Mouse (Mus musculus): ENCODE data around the gene Cyp1a1. TPM values are rescaled to one million over a fixed set of nuclear protein-coding genes. Genes with fewer than 3 reads are reported as not detected.
A peak's percentile ranks its signal among the peaks of the same experiment; 100 is the strongest.

The Cyp1a1 gene
- polyA plus RNA-seq, 1 experiment = 4.5 TPM

GRCm38 (mm10) chr9:57667817-57668216 is 19.9 kb upstream of the Cyp1a1 start:
- no peak overlapping the region for H3K4me3 ChIP-seq (ENCODE audit: insufficient read depth, low read depth, low read length)
- H3K4me1 ChIP-seq (ENCODE audit: control insufficient read depth, insufficient read depth, insufficient read length, low read length) = peaks cover 10% of the 10 kb centered on the region
- peak overlapping the region; percentile 73 for H3K27ac ChIP-seq (replicated peaks; ENCODE audit: low read depth, low read length)

- Histone ChIP-seq H3K4me1 (ENCODE audit: control insufficient read depth, insufficient read depth, insufficient read length, low read length) (peaks cover 13% of the 10 kb centered on the region), H3K27ac (replicated peaks; ENCODE audit: low read depth, low read length) (peak overlapping the region; percentile 11; the same call in 1 of the 2 replicates), H3K4me3 (ENCODE audit: insufficient read depth, low read depth, low read length) (no peak overlapping the region)
These were observed 19.5 kb upstream of the Cyp1a1 start for GRCm38 (mm10) chr9:57668277-57668676.

- Histone ChIP-seq H3K27ac (replicated peaks; ENCODE audit: low read depth, low read length) (no peak overlapping the region), H3K4me3 (ENCODE audit: insufficient read depth, low read depth, low read length) (no peak overlapping the region), H3K4me1 (ENCODE audit: control insufficient read depth, insufficient read depth, insufficient read length, low read length) (peaks cover 14% of the 10 kb centered on the region)
These were observed 18.2 kb upstream of the Cyp1a1 start for GRCm38 (mm10) chr9:57669566-57669965.

- H3K4me3 ChIP-seq (ENCODE audit: insufficient read depth, low read depth, low read length) = no peak overlapping the region
- peaks cover 14% of the 10 kb centered on the region for H3K4me1 ChIP-seq (ENCODE audit: control insufficient read depth, insufficient read depth, insufficient read length, low read length)
- H3K27ac ChIP-seq (replicated peaks; ENCODE audit: low read depth, low read length) = no peak overlapping the region
These were observed 16.7 kb upstream of the Cyp1a1 start for GRCm38 (mm10) chr9:57671037-57671436.

GRCm38 (mm10) chr9:57671500-57671899 is 16.2 kb upstream of the Cyp1a1 start:
- H3K4me3 ChIP-seq (ENCODE audit: insufficient read depth, low read depth, low read length) = no peak overlapping the region
- H3K27ac ChIP-seq (replicated peaks; ENCODE audit: low read depth, low read length) = no peak overlapping the region
- H3K4me1 ChIP-seq (ENCODE audit: control insufficient read depth, insufficient read depth, insufficient read length, low read length) = peaks cover 14% of the 10 kb centered on the region

GRCm38 (mm10) chr9:57681411-57681810 is 6.3 kb upstream of the Cyp1a1 start:
- H3K4me1 ChIP-seq (ENCODE audit: control insufficient read depth, insufficient read depth, insufficient read length, low read length) = no peaks in the 10 kb centered on the region
- H3K27ac ChIP-seq (replicated peaks; ENCODE audit: low read depth, low read length) = no peak overlapping the region
- no peak overlapping the region for H3K4me3 ChIP-seq (ENCODE audit: insufficient read depth, low read depth, low read length)

GRCm38 (mm10) chr9:57683520-57683919 is 4.2 kb upstream of the Cyp1a1 start, which contains the start of gene Cyp1a2:
Cyp1a2 (minus strand) TSS chr9:57683703.
- no peaks in the 10 kb centered on the region for H3K4me1 ChIP-seq (ENCODE audit: control insufficient read depth, insufficient read depth, insufficient read length, low read length)
- no peak within 1 kb of the TSS for H3K27ac ChIP-seq (replicated peaks; ENCODE audit: low read depth, low read length)
- no peak within 1 kb of the TSS for H3K4me3 ChIP-seq (ENCODE audit: insufficient read depth, low read depth, low read length)

GRCm38 (mm10) chr9:57686011-57686410 is 1.7 kb upstream of the Cyp1a1 start:
- H3K27ac ChIP-seq (replicated peaks; ENCODE audit: low read depth, low read length) = no peak overlapping the region
- no peaks in the 10 kb centered on the region for H3K4me1 ChIP-seq (ENCODE audit: control insufficient read depth, insufficient read depth, insufficient read length, low read length)
- no peak overlapping the region for H3K4me3 ChIP-seq (ENCODE audit: insufficient read depth, low read depth, low read length)

GRCm38 (mm10) chr9:57688158-57688557 is 430 bp downstream of the Cyp1a1 start:
- H3K4me1 ChIP-seq (ENCODE audit: control insufficient read depth, insufficient read depth, insufficient read length, low read length) = no peaks in the 10 kb centered on the region
- no peak overlapping the region for H3K4me3 ChIP-seq (ENCODE audit: insufficient read depth, low read depth, low read length)

GRCm38 (mm10) chr9:57688606-57689005 is 878 bp downstream of the Cyp1a1 start:
- H3K4me3 ChIP-seq (ENCODE audit: insufficient read depth, low read depth, low read length) = no peak overlapping the region
- no peak overlapping the region for H3K27ac ChIP-seq (replicated peaks; ENCODE audit: low read depth, low read length)
- no peaks in the 10 kb centered on the region for H3K4me1 ChIP-seq (ENCODE audit: control insufficient read depth, insufficient read depth, insufficient read length, low read length)

More at GRCm38 (mm10) chr9:57688158-57688557, 430 bp downstream of the Cyp1a1 start:
- no peak overlapping the region for H3K27ac ChIP-seq (replicated peaks; ENCODE audit: low read depth, low read length)

GRCm38 (mm10) chr9:57694108-57694507 is 6.4 kb downstream of the Cyp1a1 start:
- Histone ChIP-seq H3K27ac (replicated peaks; ENCODE audit: low read depth, low read length) (peak overlapping the region; percentile 14; the same call in 1 of the 2 replicates), H3K4me1 (ENCODE audit: control insufficient read depth, insufficient read depth, insufficient read length, low read length) (peaks cover 11% of the 10 kb centered on the region), H3K4me3 (ENCODE audit: insufficient read depth, low read depth, low read length) (no peak overlapping the region)

- Histone ChIP-seq H3K27ac (replicated peaks; ENCODE audit: low read depth, low read length) (no peak overlapping the region), H3K4me1 (ENCODE audit: control insufficient read depth, insufficient read depth, insufficient read length, low read length) (peaks cover 11% of the 10 kb centered on the region), H3K4me3 (ENCODE audit: insufficient read depth, low read depth, low read length) (peak overlapping the region; percentile 39)
These were observed 8.9 kb downstream of the Cyp1a1 start for GRCm38 (mm10) chr9:57696380-57697285.

- Histone ChIP-seq H3K4me1 (ENCODE audit: control insufficient read depth, insufficient read depth, insufficient read length, low read length) (peaks cover 11% of the 10 kb centered on the region), H3K27ac (replicated peaks; ENCODE audit: low read depth, low read length) (no peak overlapping the region), H3K4me3 (ENCODE audit: insufficient read depth, low read depth, low read length) (no peak overlapping the region)
These were observed 9.7 kb downstream of the Cyp1a1 start for GRCm38 (mm10) chr9:57697380-57697779.

- Histone ChIP-seq H3K27ac (replicated peaks; ENCODE audit: low read depth, low read length) (peak overlapping the region; percentile 72), H3K4me1 (ENCODE audit: control insufficient read depth, insufficient read depth, insufficient read length, low read length) (peaks cover 11% of the 10 kb centered on the region), H3K4me3 (ENCODE audit: insufficient read depth, low read depth, low read length) (no peak overlapping the region)
These were observed 10.9 kb downstream of the Cyp1a1 start for GRCm38 (mm10) chr9:57698466-57699150.

GRCm38 (mm10) chr9:57706496-57706895 is 18.8 kb downstream of the Cyp1a1 start:
- Histone ChIP-seq H3K4me1 (ENCODE audit: control insufficient read depth, insufficient read depth, insufficient read length, low read length) (no peaks in the 10 kb centered on the region), H3K4me3 (ENCODE audit: insufficient read depth, low read depth, low read length) (no peak overlapping the region), H3K27ac (replicated peaks; ENCODE audit: low read depth, low read length) (no peak overlapping the region)

Data from brown adipose tissue, adult 24 weeks (tissue).